Mouse (Mus musculus) retina, postnatal 1 day (tissue): ENCODE data around the gene Itga8.
A peak's percentile ranks its signal among the peaks of the same experiment; 100 is the strongest.

Experiments used
- DNase-seq: peaks from one replicate; pipeline ENCODE4 v3.0.0-alpha.2; 2012

Itga8 gene

DNA sequence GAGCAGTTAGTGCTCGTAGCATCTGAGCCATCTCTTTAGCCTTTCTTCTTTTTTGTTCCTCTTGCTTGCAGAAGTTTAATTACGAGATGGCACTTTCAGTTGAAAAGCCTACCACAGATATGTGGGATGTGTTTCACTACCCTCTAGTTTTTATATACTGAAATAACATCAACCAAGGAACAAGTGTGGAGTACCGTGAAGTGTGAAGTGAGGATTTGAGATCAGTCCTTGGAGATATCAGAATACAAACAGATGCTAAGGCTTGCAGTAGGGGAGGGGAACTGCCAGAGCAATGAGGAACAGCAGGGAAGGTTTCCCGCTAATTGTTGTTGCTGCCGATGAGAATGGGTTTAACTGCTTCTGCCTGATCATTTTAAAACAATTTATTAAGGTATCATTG is 114.1 kb downstream of the Itga8 start:
- DNase-seq: no peak

- DNase-seq: peak; percentile 45
These were observed 119.2 kb downstream of the Itga8 start for GRCm38 (mm10) chr2:12182402-12182948.

- DNase-seq: no peak
These were observed 121.1 kb downstream of the Itga8 start for GRCm38 (mm10) chr2:12180635-12181034.

DNA sequence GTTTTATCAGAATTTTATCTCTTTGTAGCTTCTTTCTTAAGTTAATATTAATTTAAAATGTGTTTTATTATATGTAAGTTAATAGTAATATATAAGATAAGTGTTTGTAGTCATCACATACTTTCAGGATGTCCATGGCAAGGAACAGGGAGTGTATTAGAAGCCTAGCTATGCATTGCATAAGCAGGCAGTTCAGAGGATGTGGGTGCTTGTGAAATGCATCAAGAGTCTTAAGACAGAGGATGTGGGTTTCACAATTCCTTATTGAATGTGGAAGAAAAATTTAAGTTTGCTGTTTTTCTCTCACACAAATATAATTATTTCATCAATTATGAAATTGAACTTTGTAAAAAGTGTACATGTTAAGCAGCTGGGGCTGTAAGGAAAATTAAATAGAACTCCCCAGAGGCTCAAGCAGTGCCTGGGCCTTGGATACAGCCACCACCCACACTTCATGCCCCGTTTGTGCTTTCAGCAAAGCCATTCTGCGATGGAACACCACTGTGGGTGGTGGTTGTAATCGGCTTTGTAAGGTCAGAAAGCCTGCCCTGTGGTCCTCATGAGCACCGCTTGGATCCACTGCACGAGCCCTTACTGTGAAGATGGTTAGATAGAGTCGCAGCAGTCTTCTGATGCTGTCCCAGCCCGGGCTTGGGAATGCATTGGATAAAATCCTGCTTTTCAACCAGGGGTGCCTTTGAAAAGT is 126.8 kb downstream of the Itga8 start:
- no peak for DNase-seq

GRCm38 (mm10) chr2:12170221-12170620 is 131.5 kb downstream of the Itga8 start:
- no peak for DNase-seq

DNA sequence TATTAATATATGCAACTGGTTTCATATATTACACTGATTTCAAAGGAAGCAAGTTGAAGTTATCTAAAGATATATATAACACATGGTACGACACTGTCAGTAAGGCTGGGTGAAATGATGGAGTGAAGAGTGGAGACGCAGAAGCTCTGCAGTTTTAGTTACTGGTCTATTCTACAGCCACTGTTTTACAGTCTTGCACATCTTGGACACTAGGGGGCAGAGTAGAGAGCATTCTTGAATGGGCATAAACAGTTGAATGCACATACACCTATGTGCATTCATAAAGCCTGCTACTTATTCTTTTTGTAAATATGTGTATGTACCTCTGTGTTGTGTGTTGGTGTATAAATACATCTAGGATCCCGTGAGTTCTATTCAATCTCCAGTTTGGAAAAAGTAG is 141.2 kb downstream of the Itga8 start:
- peak; percentile 40 for DNase-seq

GRCm38 (mm10) chr2:12157001-12157400 is 144.7 kb downstream of the Itga8 start:
- DNase-seq: no peak

DNA sequence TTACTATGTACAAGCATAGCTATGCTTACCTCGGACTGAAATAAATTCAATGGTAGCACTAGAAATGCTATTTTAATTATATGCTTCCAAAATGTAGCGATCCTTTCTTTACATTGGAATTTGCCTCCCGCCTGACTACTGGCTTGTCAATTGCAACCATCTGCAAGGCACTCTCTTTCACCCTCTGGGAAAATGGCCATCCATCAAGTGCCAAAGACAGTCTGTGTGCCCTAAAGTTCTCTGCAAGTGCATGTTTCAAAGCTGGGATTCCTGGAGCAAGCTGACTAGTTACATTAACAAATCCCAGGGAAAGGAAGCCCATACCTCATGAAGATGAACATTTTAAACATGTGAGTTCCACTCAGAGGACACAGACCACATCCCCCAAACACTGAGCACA is 145.3 kb downstream of the Itga8 start:
- no peak for DNase-seq

GRCm38 (mm10) chr2:12154676-12155075 is 147.0 kb downstream of the Itga8 start:
- DNase-seq: no peak

GRCm38 (mm10) chr2:12153551-12153950 is 148.2 kb downstream of the Itga8 start:
- no peak for DNase-seq

GRCm38 (mm10) chr2:12147902-12148301 is 153.8 kb downstream of the Itga8 start:
- no peak for DNase-seq

DNA sequence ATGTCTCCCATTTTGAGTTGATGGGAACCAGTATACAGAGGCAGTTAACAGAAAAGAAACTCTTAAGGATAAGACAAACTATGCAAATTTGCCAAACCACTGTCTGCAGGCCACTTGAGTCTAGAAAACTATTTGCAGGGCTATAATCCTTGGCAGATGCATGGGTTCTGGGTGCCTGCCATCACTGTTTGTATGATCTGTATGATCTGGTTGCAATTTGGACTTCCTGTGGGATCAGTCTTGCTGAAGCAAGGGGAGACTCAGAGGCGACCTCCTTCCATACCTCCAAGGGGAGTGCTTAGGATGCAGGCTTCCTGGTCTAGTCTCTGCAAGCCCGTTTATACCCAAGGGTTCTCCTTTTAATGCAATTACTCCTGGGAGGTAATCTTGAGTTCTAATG is 155.1 kb downstream of the Itga8 start:
- no peak for DNase-seq

- no peak for DNase-seq
These were observed 162.9 kb downstream of the Itga8 start for GRCm38 (mm10) chr2:12138765-12139368.

DNA sequence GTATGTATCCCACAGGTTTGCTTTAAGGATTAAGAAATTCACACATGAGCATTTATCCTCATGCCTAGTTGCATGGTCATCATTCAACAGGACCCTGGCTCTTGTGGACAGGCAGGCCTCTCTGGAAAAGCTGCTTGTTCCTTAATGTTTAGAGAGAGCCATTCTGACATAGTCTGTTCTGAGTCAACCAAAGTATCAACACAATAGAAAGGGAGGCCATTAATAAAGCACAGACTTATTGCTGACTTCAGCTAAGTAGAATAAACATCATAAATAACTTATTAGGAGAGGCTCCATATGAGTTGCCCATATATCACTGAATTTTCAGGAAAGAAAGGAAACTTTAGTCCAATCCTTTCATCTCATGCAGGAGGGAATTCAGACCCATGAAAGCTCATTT is 175.1 kb downstream of the Itga8 start:
- DNase-seq: no peak

DNA sequence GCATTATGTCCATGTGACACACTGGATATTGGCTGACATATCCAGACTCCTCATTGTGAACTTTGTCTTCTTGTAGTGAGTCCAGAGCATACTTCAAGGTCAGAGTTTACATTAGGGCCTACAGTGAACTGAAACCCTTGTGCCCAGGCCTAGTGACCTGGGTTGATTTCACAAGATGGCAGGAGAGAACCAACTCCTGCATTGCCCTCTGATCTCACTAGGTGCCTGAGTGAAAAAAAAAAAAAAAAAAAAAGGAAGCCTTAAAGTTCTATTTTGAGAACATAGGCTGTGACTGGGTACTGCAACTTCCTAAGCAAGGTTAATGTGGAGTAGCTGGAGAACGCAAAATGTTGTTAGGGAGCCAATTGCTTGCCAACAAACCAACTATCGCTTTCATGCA is 186.2 kb downstream of the Itga8 start:
- no peak for DNase-seq

- DNase-seq: no peak
These were observed 192.4 kb downstream of the Itga8 start for GRCm38 (mm10) chr2:12109306-12109705.

DNA sequence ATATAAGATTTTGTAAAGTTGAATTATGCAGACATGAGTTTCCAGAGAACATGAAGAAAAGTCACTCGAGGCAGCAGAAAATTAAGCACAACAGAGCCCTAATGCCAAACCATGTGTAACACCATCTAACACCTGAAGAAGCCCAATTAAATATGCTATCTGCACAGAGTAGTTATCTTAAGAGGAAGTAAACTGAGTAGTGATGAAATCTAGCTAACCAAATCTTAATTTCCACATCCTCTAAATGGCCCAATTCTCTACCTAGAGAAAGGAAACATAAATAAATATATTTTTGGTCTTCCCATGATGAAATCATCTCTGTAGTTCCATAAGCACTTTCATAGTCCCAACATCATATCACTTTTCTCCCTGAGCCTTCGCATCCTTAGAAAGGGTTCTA is 193.4 kb downstream of the Itga8 start:
- DNase-seq: no peak

DNA sequence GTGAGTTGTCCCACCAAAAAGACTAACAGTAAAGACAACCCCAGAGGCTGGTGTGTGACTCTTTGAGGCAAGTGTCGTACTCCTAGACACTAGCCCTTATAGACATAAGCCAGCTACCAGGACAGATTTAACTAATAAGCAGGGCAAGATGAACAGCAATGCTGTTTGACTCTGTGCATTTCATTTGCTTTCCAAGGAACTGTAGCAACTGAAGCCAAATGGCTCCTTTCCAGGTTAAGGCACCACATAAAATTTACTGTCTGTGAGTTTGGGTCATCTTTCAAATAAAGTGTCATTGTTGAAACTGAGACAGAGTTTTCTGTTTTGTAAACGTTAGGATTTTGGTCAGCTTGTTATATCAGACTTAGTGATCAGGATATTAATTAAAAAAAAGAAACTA is 194.5 kb downstream of the Itga8 start:
- no peak for DNase-seq

- no peak for DNase-seq
These were observed 198.5 kb downstream of the Itga8 start for GRCm38 (mm10) chr2:12103183-12103582.

DNA sequence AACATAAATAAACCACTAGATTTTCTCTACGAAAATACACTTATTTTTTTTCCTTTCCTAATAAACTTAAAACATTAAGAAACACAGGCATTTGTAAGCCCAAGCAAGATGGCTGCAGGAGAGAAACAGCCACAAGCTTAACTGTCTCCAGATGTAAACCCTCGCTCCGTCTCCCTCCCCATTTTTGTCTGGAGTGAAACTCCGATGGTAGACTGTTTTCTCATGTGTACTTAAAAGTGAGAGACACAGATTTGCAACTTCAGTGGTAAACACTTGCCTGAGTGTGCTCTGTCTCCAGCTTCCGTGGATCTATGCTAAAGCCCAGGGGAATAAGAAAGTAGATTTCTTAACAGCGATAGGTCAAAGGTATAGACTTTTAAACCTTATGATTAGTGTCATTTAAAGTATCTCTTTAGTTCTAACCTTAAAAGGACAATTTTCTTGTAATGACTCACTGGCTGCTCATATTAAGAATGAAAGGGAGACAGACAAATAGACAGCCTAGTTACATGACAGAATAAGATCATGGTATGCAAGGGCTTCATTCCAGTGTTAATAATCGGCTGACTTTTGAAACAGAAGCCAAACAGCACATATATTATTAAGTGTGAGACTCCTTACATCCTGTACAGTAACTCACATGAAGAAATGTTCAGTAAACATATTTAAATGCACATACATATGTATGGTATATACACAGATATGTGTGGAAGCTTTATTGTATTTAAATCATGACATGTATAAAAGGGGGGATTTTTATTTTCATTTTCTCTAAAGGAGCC is 209.3 kb downstream of the Itga8 start:
- DNase-seq: no peak

DNA sequence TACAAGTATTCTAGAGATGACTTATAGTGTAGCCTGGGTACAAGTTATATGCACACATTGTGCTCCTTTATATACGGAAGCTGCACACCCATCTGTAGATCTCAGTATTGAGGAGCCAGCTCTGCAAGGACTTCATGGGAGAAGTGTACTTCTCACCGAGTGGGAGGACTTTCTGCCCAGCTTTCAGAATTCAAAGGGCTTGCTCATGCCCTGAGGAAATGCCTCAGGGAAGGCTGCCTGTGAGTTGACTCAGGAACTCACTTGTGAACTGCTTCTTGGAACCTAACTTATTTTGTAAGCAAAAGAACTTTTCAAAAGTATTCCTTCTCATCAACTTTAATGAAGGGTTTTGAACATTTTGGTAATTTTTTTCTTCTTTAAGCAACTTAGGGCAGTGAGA is 210.7 kb downstream of the Itga8 start:
- no peak for DNase-seq

- no peak for DNase-seq
These were observed 216.2 kb downstream of the Itga8 start for GRCm38 (mm10) chr2:12085492-12085891.

DNA sequence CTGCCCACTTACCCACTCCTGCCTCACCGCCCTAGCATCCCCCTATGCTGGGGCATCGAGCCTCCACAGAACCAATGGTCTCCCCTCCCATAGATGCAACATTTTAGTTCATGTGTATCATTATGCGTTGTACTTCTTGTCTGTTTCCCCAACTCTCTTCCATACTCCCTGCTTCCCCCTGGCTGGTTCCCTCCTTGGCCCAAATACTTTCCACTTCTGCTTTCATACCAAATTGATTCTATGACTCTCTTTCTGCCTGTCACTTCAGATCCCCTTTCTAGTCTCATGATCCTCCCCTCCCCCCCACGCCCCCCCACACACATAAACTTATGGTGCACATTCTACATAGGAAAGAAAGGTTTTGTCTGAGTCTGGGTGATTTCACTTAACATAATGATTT is 217.4 kb downstream of the Itga8 start:
- DNase-seq: no peak
